Mouse (Mus musculus) heart, postnatal 0 days (tissue): Measurements from ENCODE around the gene Vmn2r32. TPM values are rescaled to one million over a fixed set of nuclear protein-coding genes. Genes with fewer than 3 reads are reported as not detected.
"Not testable (repeated sequence)": the region's sequence is repeated elsewhere in the genome, so short reads cannot be mapped to it uniquely, and the experiment has no call there.

Source experiments
- ATAC-seq: fragments of 200-750 bp; cut with Nextera tagmentation; 2 replicates; pipeline ENCODE4 v1.8.0; 2017; ENCODE audit warnings: low read depth, moderate number of reproducible peaks, moderate library complexity; ENCODE audit not compliant: insufficient read depth
- DNase-seq: peaks from one replicate; pipeline ENCODE4 v3.0.0-alpha.2; 2016; ENCODE audit warnings: low spot score
- H3K27ac ChIP-seq: fragments of 300-500 bp; sonication (generic); 2 replicates; pipeline ENCODE4 v1.5.1; 2014; ENCODE audit warnings: low read depth, mild to moderate bottlenecking
- H3K27me3 ChIP-seq: fragments of 300-500 bp; sonication (generic); 2 replicates; pipeline ENCODE4 v1.6.1; 2014; ENCODE audit warnings: low read length, mixed read lengths; ENCODE audit not compliant: control insufficient read depth, insufficient read depth
- H3K36me3 ChIP-seq: fragments of 300-500 bp; sonication (generic); replicated peaks from 2 replicates; pipeline ENCODE4 v1.6.1; 2014; ENCODE audit warnings: low read length, mixed read lengths; ENCODE audit not compliant: control insufficient read depth, insufficient read depth
- H3K4me1 ChIP-seq: fragments of 300-500 bp; sonication (generic); 2 replicates; pipeline ENCODE4 v1.6.1; 2014; ENCODE audit warnings: antibody characterized with exemption; ENCODE audit not compliant: control insufficient read depth, insufficient read depth
- H3K4me2 ChIP-seq: fragments of 300-500 bp; sonication (generic); 2 replicates; pipeline ENCODE4 v1.6.1; 2014; ENCODE audit warnings: low read depth, mild to moderate bottlenecking, low read length, moderate library complexity
- H3K4me3 ChIP-seq: fragments of 300-500 bp; sonication (generic); 2 replicates; pipeline ENCODE4 v1.5.1; 2014; ENCODE audit warnings: low read depth, low read length
- H3K9ac ChIP-seq: fragments of 300-500 bp; sonication (generic); replicated peaks from 2 replicates; pipeline ENCODE4 v1.6.1; 2014; ENCODE audit warnings: low read depth, low read length, mixed read lengths
- H3K9me3 ChIP-seq: fragments of 300-500 bp; sonication (generic); replicated peaks from 2 replicates; pipeline ENCODE4 v1.6.1; 2016; ENCODE audit warnings: low read length; ENCODE audit not compliant: control insufficient read depth
- WGBS: fragments of 180-500 bp; shearing (Covaris S2); extraction: QIAGEN DNeasy Blood & Tissue Kit; methylation state at CpG from one replicate; pipeline ENCODE4 v1.1.7; 2014; 5-methylcytosine and 5-hydroxymethylcytosine counted together
- polyA plus RNA-seq: library from polyadenylated mRNA; unstranded; fragments of >200 nt; fragmentation: Nextera tagmentation; extraction: Ambion mirVana; gene quantifications from 2 replicates; pipeline ENCODE4 v1.2.1, GENCODE M21; 2015
- total RNA-seq: library from RNA; depleted of rRNA; stranded (reverse); fragments of >200 nt; gene quantifications from 2 replicates; pipeline ENCODE4 v1.2.3, GENCODE M21; 2014; ENCODE audit warnings: low replicate concordance; rRNA removed

The Vmn2r32 gene
- total RNA-seq (not detected in 2 replicates), polyA plus RNA-seq (not detected in 2 replicates)

- WGBS = no CpG with 5 or more reads among the region's 2 CpGs
These were observed at the start of gene Vmn2r32 for GRCm38 (mm10) chr7:7479918-7480317. Gene Vmn2r32, minus strand, starts transcription at chr7:7480018.

More at GRCm38 (mm10) chr7:7479918-7480317, at the start of gene Vmn2r32:
- H3K9me3 ChIP-seq, H3K4me2 ChIP-seq, ATAC-seq, DNase-seq, H3K27ac ChIP-seq, H3K4me1 ChIP-seq, H3K9ac ChIP-seq, H3K27me3 ChIP-seq, H3K36me3 ChIP-seq, H3K4me3 ChIP-seq: not testable (repeated sequence)

Other genes with a start within 250 kb of the Vmn2r32 start
- 0.88 TPM in 1 of 2 replicates, not detected in the other for gene Vmn2r29, start 232.7 kb downstream of the Vmn2r32 start, total RNA-seq
- not detected in 2 replicates for gene Vmn2r29, start 232.7 kb downstream of the Vmn2r32 start, polyA plus RNA-seq
- 1.8 TPM in 1 of 2 replicates, not detected in the other for gene Gm45844, start 201.7 kb downstream of the Vmn2r32 start, total RNA-seq
- gene Gm45844, start 201.7 kb downstream of the Vmn2r32 start, polyA plus RNA-seq = 1.7 and 2.4 TPM in 2 replicates
- gene Clcn4, start 179.2 kb downstream of the Vmn2r32 start, total RNA-seq = 43.2 and 57.6 TPM in 2 replicates
- gene Clcn4, start 179.2 kb downstream of the Vmn2r32 start, polyA plus RNA-seq = 50.9 and 53.9 TPM in 2 replicates
- gene Vmn2r30, start 142.4 kb downstream of the Vmn2r32 start, total RNA-seq = not detected in 2 replicates
- gene Vmn2r30, start 142.4 kb downstream of the Vmn2r32 start, polyA plus RNA-seq = not detected in 2 replicates
- not detected in 2 replicates for gene Gm45783, start 105.4 kb downstream of the Vmn2r32 start, total RNA-seq
- gene Gm45783, start 105.4 kb downstream of the Vmn2r32 start, polyA plus RNA-seq = not detected in 2 replicates
- not detected in 2 replicates for gene Vmn2r31, start 80.3 kb downstream of the Vmn2r32 start, total RNA-seq
- gene Vmn2r31, start 80.3 kb downstream of the Vmn2r32 start, polyA plus RNA-seq = not detected in 2 replicates
- gene Vmn2r33, start 86.8 kb upstream of the Vmn2r32 start, total RNA-seq = not detected in 2 replicates
- gene Vmn2r33, start 86.8 kb upstream of the Vmn2r32 start, polyA plus RNA-seq = not detected in 2 replicates
- gene Vmn2r34, start 209.5 kb upstream of the Vmn2r32 start, total RNA-seq = not detected in 2 replicates
- not detected in 2 replicates for gene Vmn2r34, start 209.5 kb upstream of the Vmn2r32 start, polyA plus RNA-seq